Mouse (Mus musculus) forebrain, embryonic 14.5 days (tissue): ENCODE results near the gene Adgrl1. TPM values are rescaled to one million over a fixed set of nuclear protein-coding genes. Genes with fewer than 3 reads are reported as not detected.

ENCODE experiments used
- ATAC-seq: fragments of 200-750 bp; cut with Nextera tagmentation; 2 replicates; pipeline ENCODE4 v1.8.0; 2017; ENCODE audit warnings: mild to moderate bottlenecking, moderate library complexity
- DNase-seq: peaks from one replicate; pipeline ENCODE4 v3.0.0-alpha.2; 2015; ENCODE audit warnings: low spot score
- H3K27ac ChIP-seq: fragments of 300-500 bp; sonication (generic); 2 replicates; pipeline ENCODE4 v1.5.1; 2014; ENCODE audit warnings: low read depth, mild to moderate bottlenecking, control low read depth, low read length, moderate library complexity
- H3K27me3 ChIP-seq: fragments of 300-500 bp; sonication (generic); replicated peaks from 2 replicates; pipeline ENCODE4 v1.6.1; 2014; ENCODE audit warnings: low read length, control low read depth, mixed read lengths; ENCODE audit not compliant: control insufficient read depth, insufficient read depth
- H3K36me3 ChIP-seq: fragments of 300-500 bp; sonication (generic); 2 replicates; pipeline ENCODE4 v1.6.1; 2014; ENCODE audit warnings: low read length, control low read depth; ENCODE audit not compliant: control insufficient read depth, insufficient read depth
- H3K4me1 ChIP-seq: fragments of 300-500 bp; sonication (generic); 2 replicates; pipeline ENCODE4 v1.6.1; 2014; ENCODE audit warnings: antibody characterized with exemption, low read length, control low read depth; ENCODE audit not compliant: control insufficient read depth, insufficient read depth
- H3K4me2 ChIP-seq: fragments of 300-500 bp; sonication (generic); 2 replicates; pipeline ENCODE4 v1.6.1; 2014; ENCODE audit warnings: mild to moderate bottlenecking, control low read depth, low read length
- H3K4me3 ChIP-seq: fragments of 300-500 bp; sonication (generic); 2 replicates; pipeline ENCODE4 v1.5.1; 2014; ENCODE audit warnings: low read depth, low read length, control low read depth
- H3K9ac ChIP-seq: fragments of 300-500 bp; sonication (generic); 2 replicates; pipeline ENCODE4 v1.6.1; 2014; ENCODE audit warnings: mild to moderate bottlenecking, low read length, control low read depth, moderate library complexity
- H3K9me3 ChIP-seq: fragments of 300-500 bp; sonication (generic); replicated peaks from 2 replicates; pipeline ENCODE4 v1.6.1; 2016; ENCODE audit warnings: low read length, control low read depth, mixed read lengths; ENCODE audit not compliant: control insufficient read depth
- WGBS: fragments of 180-500 bp; shearing (Covaris S2); extraction: QIAGEN DNeasy Blood & Tissue Kit; methylation state at CpG from one replicate; pipeline ENCODE4 v1.1.7; 2014; 5-methylcytosine and 5-hydroxymethylcytosine counted together
- polyA plus RNA-seq: library from polyadenylated mRNA; unstranded; fragments of >200 nt; fragmentation: Nextera tagmentation; extraction: Ambion mirVana; gene quantifications from 2 replicates; pipeline ENCODE4 v1.2.1, GENCODE M21; 2014

Gene Adgrl1
- polyA plus RNA-seq, 1 experiment from 2014 or later: 44.4 TPM

- DNase-seq: no peak
- Histone ChIP-seq H3K36me3 (peaks cover 9% of the 10 kb centered on the region), H3K9me3 (no peaks in the 10 kb centered on the region), H3K27me3 (no peaks in the 10 kb centered on the region), H3K27ac (no peak overlapping the region), H3K4me1 (peaks cover 5% of the 10 kb centered on the region; the same call in 1 of the 2 replicates), H3K4me3 (no peak overlapping the region), H3K4me2 (no peak overlapping the region), H3K9ac (no peak overlapping the region)
- 79% methylated on average over 5 of the region's 5 CpGs for WGBS
- ATAC-seq: no peak
Measured at GRCm38 (mm10) chr8:83911809-83912731, 12.2 kb downstream of the Adgrl1 start.

GRCm38 (mm10) chr8:83914232-83914631 is 14.3 kb downstream of the Adgrl1 start:
- Histone ChIP-seq H3K9ac (no peak overlapping the region), H3K27me3 (no peaks in the 10 kb centered on the region), H3K4me3 (no peak overlapping the region), H3K9me3 (no peaks in the 10 kb centered on the region), H3K36me3 (peaks cover 15% of the 10 kb centered on the region; the same call in 1 of the 2 replicates), H3K27ac (no peak overlapping the region), H3K4me2 (no peak overlapping the region), H3K4me1 (peaks cover 5% of the 10 kb centered on the region; the same call in 1 of the 2 replicates)
- DNase-seq (no peak), ATAC-seq (no peak)
- WGBS: 98% methylated on average over 3 of the region's 3 CpGs

DNA sequence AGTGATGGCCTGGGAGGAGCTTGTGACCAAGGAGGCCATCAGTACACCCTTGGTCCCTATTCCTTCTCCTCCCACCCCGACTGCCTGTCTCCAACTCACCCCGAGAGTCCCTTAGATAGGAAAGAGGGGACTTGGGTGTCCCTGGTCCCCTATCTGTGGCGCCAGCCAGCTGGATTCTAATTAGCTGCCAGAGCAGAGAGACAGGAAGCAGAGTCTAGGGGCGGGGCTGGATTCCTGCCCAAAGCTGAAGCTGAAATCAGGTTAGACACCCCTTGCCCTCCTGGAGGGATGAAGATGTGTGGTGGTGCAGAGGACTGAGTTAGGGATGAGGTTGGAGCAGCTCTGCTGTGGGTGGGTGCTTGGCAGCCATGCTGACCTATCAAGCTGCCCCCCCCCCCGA is 15.0 kb downstream of the Adgrl1 start:
- Histone ChIP-seq H3K27ac (no peak overlapping the region), H3K9ac (no peak overlapping the region), H3K4me3 (no peak overlapping the region), H3K27me3 (no peaks in the 10 kb centered on the region), H3K36me3 (peaks cover 21% of the 10 kb centered on the region; the same call in 1 of the 2 replicates), H3K4me1 (peaks cover 5% of the 10 kb centered on the region; the same call in 1 of the 2 replicates), H3K9me3 (no peaks in the 10 kb centered on the region), H3K4me2 (no peak overlapping the region)
- ATAC-seq: no peak
- no peak for DNase-seq
- WGBS: 59% methylated on average over 5 of the region's 5 CpGs

- DNase-seq: no peak
- ATAC-seq: no peak
- Histone ChIP-seq H3K36me3 (peaks cover 31% of the 10 kb centered on the region), H3K4me2 (no peak overlapping the region), H3K27me3 (no peaks in the 10 kb centered on the region), H3K9ac (no peak overlapping the region), H3K4me3 (no peak overlapping the region), H3K9me3 (no peaks in the 10 kb centered on the region), H3K27ac (no peak overlapping the region), H3K4me1 (peaks cover 5% of the 10 kb centered on the region; the same call in 1 of the 2 replicates)
- 69% methylated on average over 5 of the region's 5 CpGs for WGBS
Measured at GRCm38 (mm10) chr8:83916015-83916414, 16.1 kb downstream of the Adgrl1 start.

DNA sequence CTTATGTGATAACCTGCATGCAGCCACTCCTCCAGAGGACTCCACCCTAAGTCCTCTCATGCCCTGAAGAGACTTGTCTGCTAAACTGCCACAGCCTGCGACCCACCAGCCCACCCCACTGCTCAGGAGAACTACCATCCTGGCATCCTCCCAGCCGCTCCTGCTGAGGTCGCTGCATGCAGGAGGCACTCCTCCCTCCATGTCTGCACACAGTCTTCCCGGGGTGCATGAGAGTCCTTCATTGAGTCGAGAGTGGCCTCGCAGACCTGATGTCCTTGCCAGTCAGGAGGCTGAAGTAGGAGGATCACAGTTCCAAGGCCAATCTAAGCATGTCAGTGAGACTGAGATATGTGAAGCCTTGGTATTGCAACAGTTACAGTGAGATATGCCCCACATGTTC is 17.7 kb downstream of the Adgrl1 start:
- DNase-seq (no peak), ATAC-seq (no peak)
- H3K4me3 ChIP-seq: no peak overlapping the region
- H3K36me3 ChIP-seq: peaks cover 43% of the 10 kb centered on the region
- no peak overlapping the region for H3K4me2 ChIP-seq
- no peak overlapping the region for H3K27ac ChIP-seq
- no peak overlapping the region for H3K9ac ChIP-seq
- H3K27me3 ChIP-seq: no peaks in the 10 kb centered on the region
- 70% methylated on average over 6 of the region's 6 CpGs for WGBS
- H3K4me1 ChIP-seq: peaks cover 5% of the 10 kb centered on the region; the same call in 1 of the 2 replicates
- H3K9me3 ChIP-seq: no peaks in the 10 kb centered on the region

- Histone ChIP-seq H3K4me1 (no peaks in the 10 kb centered on the region), H3K27me3 (no peaks in the 10 kb centered on the region), H3K4me2 (no peak overlapping the region), H3K4me3 (no peak overlapping the region), H3K36me3 (peaks cover 75% of the 10 kb centered on the region), H3K9me3 (no peaks in the 10 kb centered on the region), H3K27ac (no peak overlapping the region), H3K9ac (no peak overlapping the region)
- DNase-seq: peak; percentile 89
- WGBS: 73% methylated on average over 3 of the region's 3 CpGs
- ATAC-seq: peak; percentile 42
Measured at GRCm38 (mm10) chr8:83921558-83921957, 21.7 kb downstream of the Adgrl1 start.

DNA sequence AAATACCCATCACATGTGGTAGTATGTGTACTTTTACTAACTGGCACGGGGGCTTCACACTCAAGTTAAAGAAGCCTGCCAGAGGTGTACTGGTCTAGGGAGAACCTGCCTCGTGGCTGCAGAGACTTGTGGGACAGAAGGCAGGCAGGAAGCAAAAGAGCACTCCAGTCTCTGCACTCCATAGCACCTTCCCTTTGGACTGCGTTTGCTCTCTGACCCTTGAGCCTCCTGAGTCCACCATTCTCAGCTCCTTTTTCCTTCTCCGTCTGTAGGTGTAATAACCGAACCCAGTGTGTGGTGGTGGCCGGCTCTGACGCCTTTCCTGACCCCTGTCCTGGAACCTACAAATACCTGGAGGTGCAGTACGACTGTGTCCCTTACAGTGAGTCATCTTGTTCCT is 22.8 kb downstream of the Adgrl1 start:
- DNase-seq (no peak), ATAC-seq (no peak)
- H3K9ac ChIP-seq: no peak overlapping the region
- no peaks in the 10 kb centered on the region for H3K4me1 ChIP-seq
- H3K4me3 ChIP-seq: no peak overlapping the region
- H3K36me3 ChIP-seq: peaks cover 79% of the 10 kb centered on the region
- no peak overlapping the region for H3K27ac ChIP-seq
- no peaks in the 10 kb centered on the region for H3K9me3 ChIP-seq
- H3K4me2 ChIP-seq: no peak overlapping the region
- 94% methylated on average over 8 of the region's 8 CpGs for WGBS
- no peaks in the 10 kb centered on the region for H3K27me3 ChIP-seq

DNA sequence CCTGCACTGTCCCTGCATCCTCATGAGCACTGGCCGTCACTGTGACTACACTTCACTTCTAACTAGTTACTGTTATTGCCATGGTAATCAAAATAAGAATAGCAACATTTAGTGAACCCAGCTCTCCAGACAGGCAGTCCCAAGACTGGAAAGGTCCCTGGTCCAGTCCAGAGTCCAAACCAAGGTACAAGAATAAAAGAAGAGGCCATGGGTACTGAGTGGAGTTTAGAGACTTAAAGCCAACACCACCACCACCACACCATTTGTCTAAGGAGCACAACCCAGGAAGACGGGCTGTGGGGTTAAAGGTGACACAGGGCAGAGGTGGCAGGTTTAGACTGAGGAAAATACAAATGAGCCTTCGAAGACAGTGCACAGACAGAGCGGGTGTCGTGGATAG is 24.7 kb downstream of the Adgrl1 start:
- Histone ChIP-seq H3K27ac (no peak overlapping the region), H3K4me1 (no peaks in the 10 kb centered on the region), H3K9me3 (no peaks in the 10 kb centered on the region), H3K36me3 (peaks cover 89% of the 10 kb centered on the region), H3K4me3 (no peak overlapping the region), H3K9ac (no peak overlapping the region), H3K27me3 (no peaks in the 10 kb centered on the region), H3K4me2 (no peak overlapping the region)
- DNase-seq: no peak
- WGBS: 89% methylated on average over 5 of the region's 5 CpGs
- no peak for ATAC-seq

- Histone ChIP-seq H3K4me1 (no peaks in the 10 kb centered on the region), H3K27me3 (no peaks in the 10 kb centered on the region), H3K9me3 (no peaks in the 10 kb centered on the region), H3K4me3 (no peak overlapping the region), H3K9ac (no peak overlapping the region), H3K27ac (no peak overlapping the region), H3K36me3 (peaks cover 91% of the 10 kb centered on the region), H3K4me2 (no peak overlapping the region)
- 86% methylated on average over 7 of the region's 7 CpGs for WGBS
- DNase-seq: no peak
- ATAC-seq: no peak
Measured at GRCm38 (mm10) chr8:83926266-83926665, 26.4 kb downstream of the Adgrl1 start.
